Mouse (Mus musculus) stomach, postnatal 0 days (tissue): Measurements from ENCODE around the gene Atxn7l3. TPM values are rescaled to one million over a fixed set of nuclear protein-coding genes. Genes with fewer than 3 reads are reported as not detected.

Source experiments
- ATAC-seq: fragments of 200-750 bp; cut with Nextera tagmentation; 2 replicates; pipeline ENCODE4 v1.8.0; 2017; ENCODE audit not compliant: low FRiP score, low TSS enrichment
- DNase-seq: peaks from one replicate; pipeline ENCODE4 v3.0.0-alpha.2; 2016; ENCODE audit warnings: low spot score
- H3K27ac ChIP-seq: fragments of 300-500 bp; sonication (generic); replicated peaks from 2 replicates; pipeline ENCODE4 v1.5.1; 2014; ENCODE audit warnings: mild to moderate bottlenecking, control low read depth
- H3K27me3 ChIP-seq: fragments of 300-500 bp; sonication (generic); 2 replicates; pipeline ENCODE4 v1.6.1; 2014; ENCODE audit warnings: low read length; ENCODE audit not compliant: control insufficient read depth, insufficient read depth
- H3K36me3 ChIP-seq: fragments of 300-500 bp; sonication (generic); 2 replicates; pipeline ENCODE4 v1.6.1; 2014; ENCODE audit warnings: low read length, mixed read lengths; ENCODE audit not compliant: control insufficient read depth, insufficient read depth
- H3K4me1 ChIP-seq: fragments of 300-500 bp; sonication (generic); replicated peaks from 2 replicates; pipeline ENCODE4 v1.6.1; 2014; ENCODE audit warnings: antibody characterized with exemption; ENCODE audit not compliant: control insufficient read depth, insufficient read depth
- H3K4me2 ChIP-seq: fragments of 300-500 bp; sonication (generic); replicated peaks from 2 replicates; pipeline ENCODE4 v1.6.1; 2014; ENCODE audit warnings: low read depth, mild to moderate bottlenecking, control low read depth, moderate library complexity
- H3K4me3 ChIP-seq: fragments of 300-500 bp; sonication (generic); 2 replicates; pipeline ENCODE4 v1.5.1; 2014; ENCODE audit warnings: low read depth, low read length, control low read depth
- H3K9ac ChIP-seq: fragments of 300-500 bp; sonication (generic); 2 replicates; pipeline ENCODE4 v1.6.1; 2014; ENCODE audit warnings: mild to moderate bottlenecking, low read length, control low read depth, mixed read lengths
- H3K9me3 ChIP-seq: fragments of 300-500 bp; sonication (generic); 2 replicates; pipeline ENCODE4 v1.6.1; 2016; ENCODE audit warnings: low read length; ENCODE audit not compliant: control insufficient read depth
- CTCF ChIP-seq: IDR thresholded peaks from 2 replicates; pipeline ENCODE4 v1.5.1; 2016; ENCODE audit warnings: antibody characterized with exemption, low read depth, mild to moderate bottlenecking, moderate library complexity
- EP300 ChIP-seq: optimal IDR thresholded peaks from 2 replicates; pipeline ENCODE3; 2016; ENCODE audit warnings: antibody characterized with exemption
- WGBS: fragments of 180-500 bp; shearing (Covaris S2); extraction: QIAGEN DNeasy Blood & Tissue Kit; methylation state at CpG from one replicate; pipeline ENCODE4 v1.1.7; 2014; 5-methylcytosine and 5-hydroxymethylcytosine counted together
- polyA plus RNA-seq: library from polyadenylated mRNA; unstranded; fragments of >200 nt; fragmentation: Nextera tagmentation; extraction: Ambion mirVana; gene quantifications from 2 replicates; pipeline ENCODE4 v1.2.1, GENCODE M21; 2015

The Atxn7l3 gene
- polyA plus RNA-seq, 1 experiment from 2014 or later, result 7.3 TPM

DNA sequence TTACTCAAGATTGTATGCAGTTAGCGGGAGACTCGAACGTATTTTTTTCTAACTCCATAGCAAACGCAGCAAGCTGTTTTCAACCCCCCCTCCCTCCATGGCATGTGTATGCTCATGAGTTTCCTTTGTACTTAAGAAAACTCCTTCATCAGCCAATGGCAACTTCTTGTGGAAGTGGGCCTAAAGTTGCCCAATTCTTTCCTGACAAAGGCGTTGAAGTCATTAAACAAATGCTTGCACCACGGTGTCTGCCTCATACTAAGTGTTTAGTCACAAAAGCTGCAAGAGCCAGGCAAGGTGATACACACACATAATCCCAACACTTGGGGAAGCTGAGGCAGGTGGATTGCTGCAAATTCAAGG lies 50.2 kb downstream of the Atxn7l3 start:
- Histone ChIP-seq H3K4me2 (peak overlapping the region; percentile 69; the same call in 1 of the 2 replicates), H3K36me3 (no peaks in the 10 kb centered on the region), H3K9me3 (no peaks in the 10 kb centered on the region), H3K27me3 (no peaks in the 10 kb centered on the region), H3K4me1 (peaks cover 3% of the 10 kb centered on the region; the same call in 1 of the 2 replicates), H3K27ac (peak overlapping the region; percentile 74; the same call in 1 of the 2 replicates), H3K9ac (no peak overlapping the region), H3K4me3 (no peak overlapping the region)
- ATAC-seq (no peak), DNase-seq (no peak)
- TF ChIP-seq CTCF, result no peak
- TF ChIP-seq EP300, result no peak
- 52% methylated on average over 6 of the region's 6 CpGs for WGBS

DNA sequence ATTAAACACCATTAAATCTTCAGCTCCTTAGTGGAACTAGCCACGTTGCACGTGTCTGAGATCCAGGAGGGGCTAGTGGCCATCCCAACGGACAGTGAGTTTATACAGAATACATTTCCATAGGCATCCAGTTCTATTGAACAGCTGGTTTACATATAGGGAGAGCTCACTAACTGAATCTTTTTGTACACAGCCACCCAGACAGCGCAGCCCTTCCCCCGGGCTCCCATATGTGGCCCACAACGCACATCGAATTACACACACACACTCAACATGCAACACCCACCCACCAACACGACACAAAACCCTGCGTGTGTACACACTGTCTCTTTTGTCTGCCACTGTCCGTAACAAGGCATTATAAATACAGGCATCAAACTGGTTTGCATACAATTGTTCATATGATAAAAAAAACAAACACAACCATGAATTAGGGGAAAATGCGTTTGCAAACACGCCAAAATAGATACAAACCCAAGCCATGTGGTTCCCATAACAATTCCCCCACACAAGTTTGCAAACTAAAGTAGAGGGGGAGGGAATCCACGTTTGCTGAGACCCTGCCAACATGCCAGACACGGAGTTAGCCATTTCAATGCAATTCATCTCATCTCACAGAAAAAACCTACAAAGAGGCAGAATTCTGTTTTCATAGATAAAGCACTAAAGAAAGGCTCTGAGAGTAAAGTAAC lies 50.7 kb downstream of the Atxn7l3 start:
- peak overlapping the region; percentile 74 for H3K27ac ChIP-seq
- WGBS, result 25% methylated on average over 14 of the region's 14 CpGs
- ATAC-seq (no peak), DNase-seq (no peak)
- H3K36me3 ChIP-seq, result no peaks in the 10 kb centered on the region
- H3K27me3 ChIP-seq, result no peaks in the 10 kb centered on the region
- H3K9me3 ChIP-seq, result no peaks in the 10 kb centered on the region
- TF ChIP-seq EP300 (no peak), CTCF (no peak)
- peak overlapping the region; percentile 53 for H3K9ac ChIP-seq
- H3K4me1 ChIP-seq, result peaks cover 3% of the 10 kb centered on the region; the same call in 1 of the 2 replicates
- H3K4me3 ChIP-seq, result peak overlapping the region; percentile 29
- H3K4me2 ChIP-seq, result peak overlapping the region; percentile 69

DNA sequence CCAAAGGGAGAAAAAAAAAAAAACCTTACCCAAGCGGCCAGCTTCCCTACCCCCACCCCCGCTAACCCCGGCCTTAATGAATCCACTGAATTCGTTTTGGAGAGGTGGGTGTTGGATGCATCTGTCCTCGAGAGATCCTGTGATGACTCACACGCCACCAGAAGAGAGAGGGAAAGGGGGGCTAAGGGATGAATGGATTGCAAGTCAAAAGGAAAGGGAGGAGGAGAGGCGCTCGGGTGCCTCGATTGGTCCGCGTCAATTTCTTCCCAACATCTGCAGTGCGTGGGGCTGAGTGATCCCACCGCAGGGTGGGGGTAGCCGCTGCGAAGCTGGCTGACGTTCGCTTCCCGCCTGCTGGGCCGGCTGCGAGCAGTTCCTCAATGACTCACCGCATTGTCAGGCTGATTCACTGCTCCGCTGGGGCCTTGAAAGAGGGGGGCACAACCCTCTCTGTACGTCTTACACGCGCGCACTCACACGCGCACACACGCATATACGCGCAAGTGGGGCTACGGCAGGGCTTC lies 51.4 kb downstream of the Atxn7l3 start:
- Histone ChIP-seq H3K27ac (peak overlapping the region; percentile 74), H3K4me3 (peak overlapping the region; percentile 29), H3K4me1 (peaks cover 3% of the 10 kb centered on the region; the same call in 1 of the 2 replicates), H3K27me3 (no peaks in the 10 kb centered on the region), H3K4me2 (peak overlapping the region; percentile 69), H3K9me3 (no peaks in the 10 kb centered on the region), H3K9ac (peak overlapping the region; percentile 53), H3K36me3 (no peaks in the 10 kb centered on the region)
- TF ChIP-seq EP300 (no peak), CTCF (peak; percentile 35; the same call in 1 of the 2 replicates)
- whole genome bisulfite sequencing, result under 1% methylated on average over 32 of the region's 32 CpGs
- ATAC-seq (peak; percentile 89), DNase-seq (peak; percentile 78)

DNA sequence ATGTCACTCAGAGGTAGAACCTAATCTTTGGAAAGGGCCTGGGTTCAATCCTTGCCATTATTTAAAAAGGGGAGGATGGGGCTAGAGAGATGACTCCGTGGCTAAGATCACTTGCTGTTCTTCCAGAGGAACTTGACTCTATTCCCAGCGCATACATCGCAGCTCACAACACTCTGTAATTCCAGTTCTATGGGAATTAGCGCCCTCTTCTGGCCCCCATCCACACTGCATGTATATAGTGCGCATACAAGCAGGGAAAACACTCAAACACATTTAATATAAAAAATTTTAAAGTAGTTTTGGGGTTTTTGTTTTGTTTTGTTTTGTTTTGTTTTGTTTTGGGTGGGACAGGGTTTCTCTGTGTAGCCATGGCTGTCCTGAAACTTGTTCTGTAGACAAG lies 54.6 kb downstream of the Atxn7l3 start:
- Histone ChIP-seq H3K27ac (no peak overlapping the region), H3K36me3 (no peaks in the 10 kb centered on the region), H3K9ac (no peak overlapping the region), H3K27me3 (no peaks in the 10 kb centered on the region), H3K4me1 (peaks cover 3% of the 10 kb centered on the region; the same call in 1 of the 2 replicates), H3K9me3 (no peaks in the 10 kb centered on the region), H3K4me3 (no peak overlapping the region), H3K4me2 (no peak overlapping the region)
- no peak for DNase-seq
- TF ChIP-seq EP300 (no peak), CTCF (peak; percentile 46)
- no peak for ATAC-seq
- WGBS, result 61% methylated on average over 5 of the region's 5 CpGs

DNA sequence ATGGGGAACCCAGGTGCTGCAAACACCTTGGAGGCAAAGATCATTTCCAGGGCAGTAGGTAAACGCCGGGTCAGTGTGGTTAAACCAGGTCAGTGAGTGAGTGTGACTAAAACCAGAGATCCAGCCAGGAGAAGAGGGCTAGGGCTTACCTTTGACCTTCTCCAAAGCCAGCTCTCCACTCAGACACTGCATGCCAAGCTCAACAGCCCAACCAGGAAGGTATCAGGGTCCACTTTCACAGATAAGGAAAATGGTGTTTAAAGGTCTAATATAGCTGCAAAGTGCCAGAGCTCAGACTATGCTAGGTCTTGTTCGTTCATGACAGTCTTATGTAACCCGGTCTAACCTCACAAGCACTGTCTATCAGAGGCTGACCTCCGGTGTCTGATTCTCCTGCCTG lies 55.2 kb downstream of the Atxn7l3 start:
- no peak overlapping the region for H3K9ac ChIP-seq
- H3K27me3 ChIP-seq, result no peaks in the 10 kb centered on the region
- peaks cover 3% of the 10 kb centered on the region; the same call in 1 of the 2 replicates for H3K4me1 ChIP-seq
- H3K27ac ChIP-seq, result no peak overlapping the region
- no peaks in the 10 kb centered on the region for H3K36me3 ChIP-seq
- H3K4me3 ChIP-seq, result no peak overlapping the region
- H3K4me2 ChIP-seq, result no peak overlapping the region
- 75% methylated on average over 5 of the region's 5 CpGs for WGBS
- DNase-seq (no peak), ATAC-seq (no peak)
- H3K9me3 ChIP-seq, result no peaks in the 10 kb centered on the region
- TF ChIP-seq CTCF, result no peak
- no peak for TF ChIP-seq EP300

DNA sequence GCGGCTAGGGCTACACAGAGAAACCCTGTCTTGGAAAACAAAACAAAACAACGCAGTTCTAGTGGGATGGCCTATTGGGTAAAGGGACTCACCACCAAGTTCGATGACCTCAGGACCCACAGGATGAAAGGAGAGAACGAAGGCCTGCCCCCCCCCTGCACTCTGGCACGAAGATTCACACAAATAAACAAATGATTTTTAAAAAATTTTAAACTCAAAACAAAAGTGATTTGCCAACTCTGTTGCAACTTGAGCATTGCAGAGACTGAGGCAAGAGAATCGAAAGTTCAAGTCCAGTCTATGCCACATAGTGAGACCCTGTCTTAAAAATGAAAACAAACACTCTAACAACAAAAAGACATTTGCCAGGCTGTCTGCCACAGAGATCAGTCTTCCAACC lies 55.8 kb downstream of the Atxn7l3 start:
- Histone ChIP-seq H3K27ac (no peak overlapping the region), H3K27me3 (no peaks in the 10 kb centered on the region), H3K4me1 (peaks cover 3% of the 10 kb centered on the region; the same call in 1 of the 2 replicates), H3K4me2 (no peak overlapping the region), H3K36me3 (no peaks in the 10 kb centered on the region), H3K9me3 (no peaks in the 10 kb centered on the region), H3K9ac (no peak overlapping the region), H3K4me3 (no peak overlapping the region)
- DNase-seq, result no peak
- ATAC-seq, result no peak
- TF ChIP-seq CTCF (no peak), EP300 (no peak)
- WGBS, result 80% methylated on average over 6 of the region's 6 CpGs

Other genes with a start within 250 kb of the Atxn7l3 start
- gene Mpp2, start 208.1 kb downstream of the Atxn7l3 start, polyA plus RNA-seq, result 2.8 and 3.4 TPM in 2 replicates
- 3.3 and 5.4 TPM in 2 replicates for gene Ppy, start 195.3 kb downstream of the Atxn7l3 start, polyA plus RNA-seq
- 63.0 and 64.3 TPM in 2 replicates for gene Pyy, start 188.8 kb downstream of the Atxn7l3 start, polyA plus RNA-seq
- gene Nags, start 151.1 kb downstream of the Atxn7l3 start, polyA plus RNA-seq, result 0.07 TPM in 1 of 2 replicates, not detected in the other
- 13.8 and 14.5 TPM in 2 replicates for gene Tmem101, start 140.2 kb downstream of the Atxn7l3 start, polyA plus RNA-seq
- gene Lsm12, start 111.3 kb downstream of the Atxn7l3 start, polyA plus RNA-seq, result 70.0 and 99.4 TPM in 2 replicates
- 19.2 and 19.4 TPM in 2 replicates for gene G6pc3, start 107.0 kb downstream of the Atxn7l3 start, polyA plus RNA-seq
- gene Hdac5, start 66.5 kb downstream of the Atxn7l3 start, polyA plus RNA-seq, result 33.8 and 43.3 TPM in 2 replicates
- gene BC030867, start 47.7 kb downstream of the Atxn7l3 start, polyA plus RNA-seq, result 2.2 and 2.7 TPM in 2 replicates
- gene Asb16, start 27.9 kb downstream of the Atxn7l3 start, polyA plus RNA-seq, result 0.04 TPM in 1 of 2 replicates, not detected in the other
- gene Tmub2, start 11.7 kb downstream of the Atxn7l3 start, polyA plus RNA-seq, result 30.3 and 31.3 TPM in 2 replicates
- 46.6 and 46.7 TPM in 2 replicates for gene Ubtf, start 23.1 kb upstream of the Atxn7l3 start, polyA plus RNA-seq
- 0.72 and 1.1 TPM in 2 replicates for gene Slc4a1, start 69.6 kb upstream of the Atxn7l3 start, polyA plus RNA-seq
- 5.1 and 5.9 TPM in 2 replicates for gene Rundc3a, start 96.8 kb upstream of the Atxn7l3 start, polyA plus RNA-seq
- 189 and 200 TPM in 2 replicates for gene Slc25a39, start 111.3 kb upstream of the Atxn7l3 start, polyA plus RNA-seq
- gene Grn, start 133.7 kb upstream of the Atxn7l3 start, polyA plus RNA-seq, result 126 and 142 TPM in 2 replicates
- gene Fam171a2, start 151.1 kb upstream of the Atxn7l3 start, polyA plus RNA-seq, result 2.0 and 2.9 TPM in 2 replicates
- 5.4 and 6.5 TPM in 2 replicates for gene Itga2b, start 173.5 kb upstream of the Atxn7l3 start, polyA plus RNA-seq